Mouse (Mus musculus) layer of hippocampus, postnatal 14 days (tissue): ENCODE data around the gene Fam181a. TPM values are rescaled to one million over a fixed set of nuclear protein-coding genes. Genes with fewer than 3 reads are reported as not detected.

ENCODE experiments used
- DNase-seq, 2 experiments: peaks; one replicate each; pipeline ENCODE4 v3.0.0; 2021 to 2022; ENCODE audit warnings: low spot score in 2 of 2, mixed read lengths in 1 of 2
- total RNA-seq, 2 experiments: library from RNA; stranded (reverse); gene quantifications; 2 replicates each; pipeline ENCODE4 v1.2.3; 2021

Fam181a gene
- total RNA-seq, 2 experiments from 2014 or later = 2.1 to 2.2 TPM

DNA sequence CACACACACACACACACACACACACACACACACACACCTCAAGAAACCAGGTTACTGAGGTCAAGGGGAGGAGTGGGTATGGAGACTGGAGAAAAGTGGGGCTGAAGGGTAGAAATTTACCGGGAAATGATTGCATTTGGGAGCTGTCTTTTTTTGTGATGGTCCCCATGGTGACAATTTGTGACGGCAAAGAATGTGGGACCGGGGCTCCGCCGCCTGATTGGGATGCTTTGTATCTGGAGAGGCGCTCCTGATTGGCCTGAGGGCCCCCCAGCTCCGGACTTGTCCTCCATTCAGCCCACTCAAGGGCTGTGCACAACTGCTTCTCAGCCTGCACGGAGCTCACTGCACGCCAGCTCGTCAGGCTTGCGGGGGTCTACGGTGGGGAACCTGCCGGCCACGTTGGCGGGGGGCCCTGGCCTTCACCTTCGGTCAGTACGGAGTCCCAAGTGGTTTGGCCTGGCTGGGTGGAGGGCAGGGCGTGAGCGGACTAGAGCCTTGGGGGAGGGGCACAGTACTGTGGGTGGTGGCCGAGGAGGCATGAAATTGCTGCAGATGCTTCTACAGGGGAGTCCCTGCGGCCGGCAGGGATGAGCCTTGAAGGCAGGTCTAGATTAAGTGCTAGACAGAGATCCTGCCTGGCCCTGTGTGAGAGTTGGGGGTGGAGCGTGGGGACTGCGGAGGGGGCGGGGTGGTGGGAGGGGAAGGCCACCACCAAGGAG, 4.0 kb downstream of the Fam181a start:
- DNase-seq = peak in 1 of 2 experiments; percentile 32

DNA sequence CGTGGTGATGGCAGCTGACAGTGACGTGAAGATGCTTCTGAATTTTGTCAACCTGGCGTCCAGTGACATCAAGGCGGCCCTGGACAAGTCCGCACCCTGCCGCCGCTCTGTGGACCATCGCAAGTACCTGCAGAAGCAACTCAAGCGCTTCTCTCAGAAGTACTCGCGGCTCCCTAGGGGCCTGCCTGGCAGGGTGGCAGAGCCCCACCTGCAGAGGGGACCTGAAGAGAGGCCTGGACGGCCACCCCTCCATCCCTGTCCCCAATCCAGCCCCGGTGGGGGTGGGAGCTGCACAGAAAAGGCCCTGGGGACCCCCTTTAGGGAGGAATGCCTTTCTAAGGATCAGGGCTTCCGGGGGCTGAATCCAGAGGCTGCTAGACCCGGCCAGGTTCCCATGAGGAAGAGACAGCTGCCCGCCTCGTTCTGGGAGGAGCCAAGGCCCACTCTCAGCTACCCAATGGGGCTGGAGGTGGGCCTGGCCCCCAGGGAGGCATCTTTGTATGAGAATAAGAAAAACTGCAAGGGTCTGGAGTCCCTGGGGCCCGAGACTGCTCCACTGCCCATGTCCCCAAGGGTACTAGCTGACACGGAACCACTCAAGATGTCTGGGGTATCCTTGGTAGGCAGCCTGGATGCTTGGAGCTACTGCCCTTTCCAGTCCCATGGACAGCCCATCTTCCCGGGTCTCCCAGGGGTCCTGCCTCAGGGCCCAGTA, 5.2 kb downstream of the Fam181a start:
- no peak for DNase-seq

DNA sequence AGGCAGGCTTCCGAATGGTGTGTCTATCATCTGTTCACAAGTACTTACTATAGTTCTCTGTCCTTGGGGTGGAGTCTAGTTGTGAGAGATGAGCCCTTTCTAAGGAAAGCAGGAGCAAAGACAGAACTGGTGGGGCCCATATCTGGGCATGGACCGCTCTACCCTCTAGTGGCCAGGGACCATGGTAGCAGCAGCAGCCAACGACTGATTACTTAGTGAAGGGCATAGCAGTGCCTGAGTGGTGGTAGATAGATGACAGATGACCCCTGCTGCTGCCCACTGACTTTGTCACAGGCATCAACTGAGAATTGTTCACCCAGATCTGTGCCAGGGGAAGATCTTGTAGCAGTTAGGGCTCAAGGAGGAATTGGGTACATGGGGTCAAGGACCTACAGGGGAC, 12.0 kb downstream of the Fam181a start:
- peak in 1 of 2 experiments; percentile 52 for DNase-seq

DNA sequence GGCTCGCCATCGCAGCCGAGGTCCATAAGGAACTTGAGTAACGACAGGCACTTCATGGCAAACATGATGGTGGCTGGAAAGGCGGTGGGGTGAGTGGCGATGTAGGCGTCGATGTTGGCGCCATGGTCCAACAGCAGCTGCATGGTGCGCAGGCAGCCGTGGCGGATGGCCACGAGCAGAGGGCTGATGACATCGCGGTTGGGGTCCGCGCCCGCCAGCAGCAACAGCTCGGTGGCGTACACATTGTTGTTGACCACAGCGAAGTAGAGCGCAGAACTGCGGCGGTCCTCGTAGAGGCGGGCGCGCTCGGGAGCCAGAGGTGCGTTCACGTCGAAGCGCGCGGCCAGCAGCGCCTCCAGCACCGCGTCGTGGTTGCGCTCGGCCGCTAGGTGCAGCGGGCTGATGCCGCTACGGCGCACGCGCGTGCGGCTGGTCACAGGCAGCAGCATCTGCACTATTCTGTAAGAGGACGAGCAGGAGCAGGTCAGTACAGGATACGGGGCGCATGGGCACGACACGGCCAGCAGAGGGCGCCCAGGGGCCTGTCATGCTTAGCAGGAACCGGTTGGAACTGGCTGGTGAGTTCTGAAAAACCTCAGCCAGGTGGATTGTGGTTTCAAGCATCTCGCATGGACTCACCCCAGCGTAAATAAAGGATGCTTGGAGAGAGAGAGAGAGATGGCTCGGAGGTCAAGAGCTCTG, 14.5 kb downstream of the Fam181a start:
- peak; percentile 86 for DNase-seq

DNA sequence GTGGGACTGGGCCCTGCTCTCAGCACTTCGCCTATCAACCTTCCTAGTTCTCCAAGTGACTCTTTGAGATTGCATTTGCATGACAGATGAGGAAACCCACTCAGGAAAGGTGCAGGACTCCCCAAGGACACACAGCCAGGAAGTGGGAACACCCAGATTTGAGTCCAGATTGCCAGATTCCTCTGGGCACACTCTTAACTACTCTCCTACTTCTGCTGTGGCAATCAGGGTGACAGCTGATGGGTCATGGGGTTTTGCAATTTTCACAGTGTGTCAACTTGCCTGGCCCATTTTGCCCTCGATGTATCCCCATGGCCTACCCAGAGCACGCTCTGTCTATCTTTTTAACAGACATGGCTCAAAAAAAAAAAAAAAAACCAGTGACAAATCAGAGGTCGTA, 15.8 kb downstream of the Fam181a start:
- DNase-seq = no peak

DNA sequence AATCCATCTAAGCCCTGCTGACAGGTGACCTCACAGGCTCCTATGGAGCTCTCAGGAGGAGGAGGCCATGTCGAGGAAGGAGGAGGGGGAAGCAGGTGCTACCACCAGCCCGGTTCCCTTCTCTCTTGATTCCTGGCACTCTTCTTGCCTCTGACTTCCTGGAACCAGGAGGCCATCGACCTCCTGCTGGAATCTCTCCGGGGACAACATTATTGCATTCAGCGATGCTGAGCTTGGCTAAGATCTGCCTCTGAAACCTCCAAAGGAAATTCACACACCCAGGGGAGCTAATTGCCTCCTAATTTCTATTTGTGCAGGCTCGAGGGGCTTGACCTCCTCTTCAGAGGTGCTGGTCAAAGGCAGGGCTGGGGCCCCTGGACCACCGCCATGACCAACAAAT, 16.3 kb downstream of the Fam181a start:
- no peak for DNase-seq

DNA sequence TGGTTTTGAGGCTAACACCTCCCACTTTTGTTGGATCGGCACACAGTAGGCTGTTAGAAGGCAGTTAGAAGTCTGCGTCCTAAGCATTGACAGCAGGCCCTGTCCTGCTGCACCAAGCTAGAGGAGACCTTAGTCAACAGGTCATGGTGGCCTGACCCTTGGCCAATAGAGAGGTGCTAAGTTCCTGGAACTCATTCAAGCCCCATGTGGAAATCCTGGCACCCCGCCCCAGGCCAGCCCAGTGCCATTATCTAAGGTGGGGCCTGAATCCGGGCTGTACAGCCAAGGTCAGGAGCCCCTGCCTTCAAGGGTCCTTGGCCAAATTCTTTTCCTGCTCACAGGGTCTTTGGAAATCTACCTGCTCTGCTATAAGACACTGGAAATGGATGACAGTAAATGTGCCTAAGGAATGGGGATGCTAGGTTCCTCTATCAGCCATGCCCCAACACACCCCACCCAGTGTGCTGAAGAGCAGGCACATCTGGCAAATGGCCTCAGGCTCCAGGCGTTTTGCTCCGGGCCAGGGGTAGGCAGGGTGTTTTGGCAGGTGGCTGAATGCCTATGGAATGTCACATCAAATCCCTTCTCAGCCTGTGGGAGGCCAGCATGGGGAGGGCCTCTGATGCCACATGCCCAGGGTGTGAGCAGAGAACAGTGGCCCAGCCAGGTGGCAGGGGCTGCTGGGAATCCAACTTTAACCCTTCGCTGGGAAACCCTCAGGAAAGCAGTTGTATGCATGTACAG, 17.8 kb downstream of the Fam181a start:
- no peak for DNase-seq

DNA sequence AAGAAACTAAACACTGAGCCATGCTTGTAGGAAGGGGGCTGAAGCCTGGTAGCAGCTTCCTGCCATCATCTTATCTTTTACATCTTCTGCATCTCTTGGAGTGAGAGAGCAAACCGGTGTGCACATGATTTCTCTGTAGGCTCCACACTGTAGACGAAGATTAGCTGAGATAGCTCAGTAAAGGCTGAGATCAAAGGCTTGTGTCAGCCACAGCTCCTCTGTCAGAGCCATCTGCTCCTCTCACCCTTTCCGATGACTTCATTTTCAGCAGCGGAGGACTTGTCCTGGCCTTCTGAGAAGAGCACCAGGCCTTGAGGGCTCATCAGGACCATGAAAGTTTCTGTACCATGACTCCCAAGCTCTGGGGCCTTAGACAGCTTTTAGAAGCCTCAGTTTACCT, 20.7 kb downstream of the Fam181a start:
- no peak for DNase-seq

DNA sequence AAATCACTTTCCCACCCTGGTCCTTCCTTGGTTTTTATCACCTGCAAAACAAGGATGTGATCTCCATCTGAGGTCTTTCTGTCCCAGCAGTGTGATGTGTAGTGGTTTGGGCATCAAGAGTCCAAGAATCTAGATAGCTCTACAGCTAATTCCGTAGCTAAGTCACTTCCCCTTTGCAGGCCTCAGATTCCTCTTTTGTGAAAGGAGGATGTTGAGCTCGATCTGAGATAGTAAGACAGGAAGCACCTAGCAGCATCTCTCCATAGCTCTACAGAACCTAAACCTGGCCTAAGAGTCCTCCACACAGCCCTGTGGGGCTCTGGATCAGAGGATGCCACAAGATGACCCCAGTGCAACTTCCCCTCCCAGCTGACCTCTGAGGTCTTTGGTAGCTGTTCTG, 22.1 kb downstream of the Fam181a start:
- DNase-seq = no peak

DNA sequence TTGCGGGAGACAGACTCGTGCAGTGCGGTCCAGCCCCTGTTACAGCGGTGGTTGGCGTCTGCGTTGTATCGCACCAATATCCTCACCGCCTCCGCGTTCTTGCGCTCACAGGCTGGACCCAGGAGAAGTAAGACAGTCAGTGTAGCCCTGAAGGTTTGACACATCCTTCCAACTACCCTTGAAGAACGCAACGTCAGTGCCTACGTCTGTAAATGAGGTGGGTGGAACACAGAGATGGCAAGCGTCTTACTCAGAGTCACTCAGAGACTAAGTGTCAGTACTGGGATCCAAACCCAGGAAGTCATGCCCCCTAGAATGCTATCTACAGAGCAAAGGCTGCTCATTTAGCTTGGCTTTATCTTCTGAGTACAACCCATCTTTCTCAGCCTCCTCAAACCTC, 22.7 kb downstream of the Fam181a start:
- no peak for DNase-seq

DNA sequence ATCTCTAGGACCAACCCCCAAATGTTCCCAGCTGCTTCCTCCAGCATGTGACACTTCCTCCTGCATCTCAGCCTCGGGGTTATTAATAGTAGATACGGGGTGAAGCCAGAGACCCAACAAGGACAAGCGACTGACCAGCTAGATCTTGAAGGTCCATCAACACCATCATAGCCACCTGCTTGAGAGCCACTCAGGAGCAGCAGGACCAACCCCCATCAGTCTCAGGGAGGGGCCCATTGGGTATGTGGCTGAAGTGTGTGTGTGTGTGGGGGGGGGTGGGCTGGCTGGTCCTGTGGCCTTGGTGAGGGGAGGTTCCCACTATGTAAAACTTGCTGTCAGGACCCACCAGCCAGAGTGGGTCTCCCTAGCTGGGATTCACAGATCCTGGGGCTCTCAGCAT, 26.0 kb downstream of the Fam181a start:
- DNase-seq = no peak

DNA sequence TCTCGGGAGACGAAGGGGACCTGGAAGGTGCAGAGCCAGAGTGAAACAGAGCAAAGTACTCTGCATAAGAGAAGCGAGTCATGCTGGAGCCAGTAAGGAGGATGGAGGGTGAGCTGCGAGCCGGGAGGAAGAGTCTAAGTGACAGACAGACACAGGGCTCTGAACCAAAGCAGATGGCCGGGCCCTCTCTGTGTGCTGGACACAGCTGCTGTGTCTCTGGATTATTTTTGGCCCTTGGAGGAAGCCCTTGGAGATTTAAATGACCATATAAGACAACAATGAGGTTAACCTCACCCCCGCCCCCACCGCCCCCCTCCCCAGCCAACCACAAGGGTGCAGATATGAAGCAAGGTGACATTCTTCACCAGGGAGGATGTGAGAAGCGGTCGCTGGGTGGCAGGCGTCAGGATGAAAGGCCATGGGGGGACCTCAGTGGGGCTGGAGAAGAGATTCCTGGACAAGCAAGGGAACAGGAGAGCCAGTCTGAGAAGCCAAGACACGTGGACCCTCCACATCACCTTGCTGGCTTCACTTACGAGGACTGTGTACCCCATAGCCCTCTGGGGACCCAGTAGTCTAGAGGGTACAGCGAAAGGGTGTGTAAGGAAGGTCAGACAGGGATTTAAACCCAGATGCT, 27.5 kb downstream of the Fam181a start:
- no peak for DNase-seq

DNA sequence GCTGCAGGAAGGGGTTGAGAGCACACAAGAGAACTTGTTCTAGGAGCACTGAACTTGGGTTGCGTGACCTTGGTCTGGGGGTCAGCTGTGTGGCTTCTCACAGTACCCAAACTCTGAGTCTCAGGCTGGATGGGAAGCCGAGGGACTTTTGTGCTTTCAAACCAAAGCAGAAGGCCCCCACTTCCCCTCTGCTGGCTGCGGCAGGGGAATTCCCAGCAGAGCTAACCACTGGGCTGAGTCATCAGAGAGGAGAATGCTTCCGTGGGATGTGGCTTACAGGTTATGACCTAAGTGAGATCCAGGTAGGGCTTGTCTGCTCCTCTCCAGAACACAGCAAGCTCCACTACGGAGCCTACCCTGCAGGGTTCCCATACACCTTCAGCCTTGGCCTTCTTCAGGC, 30.4 kb downstream of the Fam181a start:
- no peak for DNase-seq

DNA sequence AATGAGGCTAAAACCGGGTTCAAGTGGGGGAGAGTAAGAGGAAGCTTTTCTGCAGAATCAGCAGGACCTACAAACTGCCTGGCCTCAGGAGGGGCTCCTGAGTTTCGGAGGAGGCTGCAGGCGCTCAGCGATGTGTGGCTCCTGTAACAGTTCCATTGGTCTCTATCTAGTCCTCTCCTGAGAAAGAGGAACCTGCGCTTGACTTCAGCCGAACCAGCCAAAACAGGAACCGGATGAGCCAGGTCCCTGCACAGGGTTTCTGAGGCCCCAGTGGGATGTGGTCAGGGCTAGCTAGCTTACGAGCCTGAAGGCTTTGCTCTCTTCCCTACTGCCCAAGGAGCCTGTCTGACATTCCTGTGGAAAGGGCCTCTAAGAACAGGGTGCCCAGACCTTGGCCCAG, 32.7 kb downstream of the Fam181a start:
- DNase-seq = no peak

DNA sequence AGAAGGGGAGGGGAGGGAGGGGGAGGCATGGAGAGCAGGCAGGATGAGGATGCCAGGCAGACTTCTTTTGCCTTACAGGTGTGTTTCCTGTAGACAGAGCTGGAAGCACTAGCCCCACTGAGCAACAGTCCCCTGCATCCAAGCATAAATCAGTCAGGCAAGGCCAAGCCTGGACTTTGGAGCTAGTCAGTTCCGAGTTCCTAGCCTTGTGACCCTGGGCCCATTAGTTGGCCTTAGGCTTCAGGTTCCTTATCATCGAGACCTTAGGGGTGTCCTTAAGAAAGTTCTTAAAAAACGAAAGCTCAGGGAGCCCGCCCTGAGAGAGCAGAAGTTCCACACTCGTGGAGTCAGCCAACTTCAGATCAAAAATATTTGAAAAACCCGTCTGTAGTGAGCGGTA, 34.2 kb downstream of the Fam181a start:
- DNase-seq = no peak

DNA sequence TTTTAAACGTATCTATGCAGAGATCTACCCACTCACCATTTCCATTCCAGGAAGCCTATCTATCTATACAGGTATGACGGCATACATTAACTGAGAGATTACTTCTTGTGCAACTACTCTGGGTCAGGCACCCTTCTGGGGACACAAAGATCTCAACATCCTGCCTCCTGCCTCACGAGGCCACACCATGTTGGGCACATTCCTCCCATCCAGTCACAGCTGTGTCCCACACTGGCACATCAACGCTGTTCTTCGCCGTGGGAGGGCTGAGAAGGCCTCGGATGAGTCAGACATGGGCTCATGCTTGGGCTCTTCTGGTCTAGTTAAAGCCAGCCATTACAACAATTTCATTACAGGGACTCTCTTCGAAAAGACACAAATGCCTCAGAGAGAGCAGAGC, 36.2 kb downstream of the Fam181a start:
- no peak for DNase-seq

DNA sequence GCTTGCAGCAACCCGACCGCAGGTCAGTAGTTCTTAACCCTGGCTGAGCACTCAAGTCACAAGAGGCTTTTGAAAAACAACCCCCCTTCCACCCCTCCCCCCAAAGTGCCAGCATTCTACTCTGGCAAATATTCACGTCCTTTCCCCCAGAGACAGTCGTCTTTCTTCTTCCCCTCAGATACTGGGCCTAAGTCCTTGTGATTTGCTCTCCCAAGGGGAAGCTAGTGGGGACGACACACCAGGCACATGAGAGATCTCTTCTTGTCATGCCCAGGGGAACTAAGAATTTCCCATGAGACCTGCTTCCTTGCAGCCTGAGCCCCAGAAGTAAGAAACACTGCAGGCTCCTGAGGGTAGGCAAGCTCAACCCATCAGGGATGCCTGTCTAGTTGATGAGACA, 36.6 kb downstream of the Fam181a start:
- DNase-seq = no peak

DNA sequence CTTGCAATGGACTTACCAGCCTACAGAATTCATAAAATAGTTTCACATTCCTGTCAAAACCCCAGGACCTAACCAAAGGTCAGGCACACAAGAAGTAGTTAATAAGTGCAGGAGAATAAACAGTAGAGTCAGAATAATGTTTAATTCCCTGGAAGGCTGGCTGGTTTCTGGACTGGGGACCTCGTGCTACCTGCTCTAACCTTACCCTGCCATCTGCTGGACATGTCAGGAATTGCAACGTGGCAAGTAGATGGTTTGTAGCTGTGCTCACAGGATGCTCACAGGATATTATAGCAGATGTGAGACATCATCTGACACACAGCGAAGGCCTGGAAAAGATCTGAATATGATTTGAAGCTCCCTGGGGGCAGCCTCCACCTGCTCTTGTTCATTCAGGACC, 37.7 kb downstream of the Fam181a start:
- DNase-seq = peak; percentile 78 to 87

DNA sequence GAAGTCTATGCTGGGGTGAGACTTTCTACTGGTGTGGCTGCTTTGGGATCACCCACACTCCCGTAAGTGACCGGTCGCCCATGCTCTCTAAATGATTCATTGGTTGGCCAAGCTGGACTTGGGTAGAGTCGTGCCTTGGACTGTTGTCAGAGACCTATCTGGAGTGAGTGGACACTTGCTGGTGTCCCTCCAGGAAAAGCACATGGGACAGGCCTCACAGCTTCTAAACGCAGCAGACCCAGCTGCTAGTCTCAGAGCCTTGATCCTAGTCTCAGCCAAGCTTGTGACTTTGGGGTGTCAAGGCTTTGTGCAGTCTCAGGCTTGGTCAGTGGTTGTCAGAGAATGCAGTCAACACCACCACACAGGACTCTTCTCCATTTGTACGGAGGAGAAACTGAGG, 42.0 kb downstream of the Fam181a start:
- no peak for DNase-seq

DNA sequence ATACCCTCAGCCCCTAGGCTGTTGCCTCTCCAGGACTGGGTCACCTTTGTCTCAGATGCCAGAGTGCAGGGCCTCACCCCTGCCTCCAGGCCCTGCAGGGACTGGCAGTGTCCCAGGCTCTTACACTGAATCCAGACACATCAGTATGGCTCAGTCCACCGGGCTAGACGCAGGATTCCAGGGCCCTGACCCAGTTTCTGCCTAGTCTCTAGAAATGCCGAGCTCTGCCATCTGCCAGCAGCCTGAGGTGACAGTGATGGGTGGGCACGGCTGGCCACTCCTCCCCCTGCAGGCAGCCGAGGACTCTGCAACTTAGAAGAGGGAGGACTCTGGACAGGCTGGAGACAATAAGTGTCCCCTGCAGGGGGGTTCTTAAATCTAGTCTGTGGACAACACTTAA, 42.8 kb downstream of the Fam181a start:
- DNase-seq = no peak

DNA sequence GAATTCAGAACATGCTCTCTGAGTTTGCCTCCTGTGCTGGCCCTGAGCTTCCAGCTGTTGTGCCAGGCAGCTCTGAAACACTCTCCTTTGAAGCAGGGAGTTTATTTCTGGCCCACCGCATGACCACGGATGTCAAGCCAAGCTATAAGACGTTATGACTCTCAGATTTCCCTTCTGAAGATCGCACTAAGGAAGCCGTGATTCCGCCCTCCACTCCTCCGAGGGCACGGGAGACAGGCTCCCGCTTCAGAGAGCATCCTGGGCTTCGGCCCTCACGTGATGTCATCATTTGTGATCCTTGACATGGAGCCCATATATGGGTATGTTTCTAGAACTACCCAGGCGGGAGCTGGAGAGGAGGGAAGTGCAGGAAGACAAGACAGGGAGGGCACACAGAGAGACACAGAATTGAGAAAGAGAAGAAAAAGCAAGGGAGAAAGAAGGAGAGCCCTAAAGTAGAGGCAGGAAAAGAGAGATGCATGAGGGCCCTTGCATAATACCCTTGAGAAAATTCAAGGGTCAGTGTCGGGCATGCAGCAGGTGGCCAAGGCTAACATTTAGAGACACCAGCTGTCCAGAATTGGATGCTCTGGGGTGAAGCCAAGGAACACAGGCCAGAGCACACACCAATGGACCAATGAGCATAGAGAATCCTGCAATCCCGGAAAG, 45.1 kb downstream of the Fam181a start, which contains the start of gene Asb2:
Gene Asb2, minus strand, starts transcription at position 256 of the 669 bp plus-strand sequence.
- no peak for DNase-seq
